Mouse (Mus musculus): Measurements from ENCODE around the gene Olfr644.

- no peak for TF ChIP-seq CTCF (IDR thresholded peaks at IDR 0.05; ENCODE audit: low read depth)
- no peak for TF ChIP-seq EP300 (IDR thresholded peaks at IDR 0.05; ENCODE audit: low read depth)
Observed at GRCm38 (mm10) chr7:104021651-104022050, 50.0 kb downstream of the Olfr644 start.

Measured in liver, postnatal 0 days (tissue).